Mouse (Mus musculus) kidney, adult 11 months (tissue): ENCODE results near the gene Ubac2.

Experiments
- DNase-seq: peaks from one replicate; pipeline ENCODE4 v3.0.0; 2022

The Ubac2 gene

DNA sequence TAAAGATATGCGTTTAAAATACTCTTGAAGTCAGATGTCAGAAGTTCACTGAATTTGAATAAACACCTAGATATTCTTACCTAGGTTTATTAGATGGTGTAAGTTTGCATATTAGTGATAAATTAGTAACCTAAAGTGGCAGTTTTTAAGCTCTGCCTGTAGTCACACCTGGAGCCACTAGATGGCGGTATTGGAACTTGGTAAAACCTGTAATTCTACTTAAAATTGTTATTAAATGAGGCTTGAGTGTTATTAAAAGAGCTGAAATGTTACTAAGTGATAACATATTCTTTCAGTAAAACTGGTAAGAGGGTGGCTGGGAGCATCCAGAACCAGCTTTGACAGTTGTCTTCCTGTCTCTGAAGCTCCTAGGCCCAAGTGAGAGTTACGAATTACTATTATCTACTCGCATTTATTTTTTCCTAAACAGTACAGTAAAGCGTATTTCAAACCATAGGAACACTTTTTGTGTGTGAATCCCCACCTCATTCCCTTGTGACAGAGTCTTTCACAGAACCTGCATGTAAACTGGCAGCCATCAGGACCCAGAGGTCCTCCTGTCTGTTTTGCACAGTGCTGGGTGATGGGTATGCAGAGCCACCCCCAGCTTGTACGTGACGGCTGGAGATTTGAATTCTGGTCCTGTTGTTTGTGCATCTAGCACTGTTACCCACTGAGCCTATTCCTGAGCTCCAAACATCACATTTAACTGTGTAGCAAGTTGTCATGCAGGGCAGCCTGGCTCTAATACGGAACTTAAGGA, 50.1 kb downstream of the Ubac2 start:
- no peak for DNase-seq

DNA sequence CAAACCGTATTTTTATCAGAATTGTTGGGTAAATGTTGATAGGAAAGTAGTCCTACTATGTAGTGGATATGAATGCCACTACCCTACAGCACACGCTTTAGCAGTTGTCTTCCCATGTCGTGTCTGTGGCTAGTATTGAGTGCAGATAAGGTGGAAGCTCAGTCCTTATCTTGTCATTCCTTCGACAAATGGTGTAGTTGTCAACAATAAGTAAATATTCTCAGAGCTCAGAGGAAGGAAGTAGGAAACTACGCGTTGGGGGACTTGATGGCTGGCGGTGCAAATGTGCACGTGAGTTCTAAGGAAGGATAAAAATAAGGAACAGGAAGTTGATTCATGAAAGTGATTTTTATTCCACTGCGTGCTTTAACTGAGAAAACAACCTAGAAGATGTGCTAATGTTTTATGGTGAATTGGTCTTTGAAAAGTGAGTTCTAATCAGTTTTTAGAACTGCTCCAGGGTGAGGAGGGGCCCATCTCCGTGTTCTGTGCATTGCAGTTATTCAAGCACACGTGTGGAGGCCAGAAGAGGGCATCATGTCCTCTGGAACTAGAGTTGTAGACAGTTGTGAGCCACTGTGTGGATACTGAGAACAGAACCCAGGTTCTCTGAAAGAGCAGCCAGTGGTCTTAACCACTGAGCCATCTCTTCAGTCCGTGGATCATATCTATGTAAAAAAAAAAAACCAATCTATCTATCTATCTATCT, 51.0 kb downstream of the Ubac2 start:
- no peak for DNase-seq

DNA sequence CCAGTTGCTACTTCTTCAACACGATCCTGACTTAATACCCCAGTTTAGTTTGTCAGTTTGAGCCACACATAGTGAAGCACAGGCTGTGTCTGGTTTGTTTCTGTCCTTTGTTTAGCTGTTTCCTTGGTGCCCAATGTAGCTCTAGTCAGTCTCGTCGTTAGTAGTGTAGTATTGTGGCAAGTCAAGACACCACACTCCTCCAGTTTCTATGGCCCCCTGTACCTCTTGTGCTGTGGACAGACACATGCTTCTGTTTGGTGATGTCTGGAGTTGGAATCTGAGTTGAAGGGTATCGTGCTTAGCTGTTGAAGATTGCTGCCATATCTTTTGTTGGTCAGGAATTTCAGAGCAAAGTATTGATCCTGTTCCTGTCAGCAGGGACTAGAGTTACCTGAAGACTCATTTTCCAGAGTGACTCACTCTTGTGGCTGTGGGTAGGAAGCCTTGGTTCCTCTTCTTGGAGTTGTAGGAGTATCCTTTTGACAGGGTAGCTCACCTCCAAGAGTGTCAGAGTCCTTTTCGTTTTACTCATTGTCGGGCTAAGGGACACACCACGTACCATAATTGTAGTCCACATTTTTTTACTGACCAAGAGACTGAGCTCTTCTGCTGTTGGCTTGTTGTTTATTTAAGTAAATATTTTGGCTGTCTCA, 52.4 kb downstream of the Ubac2 start:
- no peak for DNase-seq

DNA sequence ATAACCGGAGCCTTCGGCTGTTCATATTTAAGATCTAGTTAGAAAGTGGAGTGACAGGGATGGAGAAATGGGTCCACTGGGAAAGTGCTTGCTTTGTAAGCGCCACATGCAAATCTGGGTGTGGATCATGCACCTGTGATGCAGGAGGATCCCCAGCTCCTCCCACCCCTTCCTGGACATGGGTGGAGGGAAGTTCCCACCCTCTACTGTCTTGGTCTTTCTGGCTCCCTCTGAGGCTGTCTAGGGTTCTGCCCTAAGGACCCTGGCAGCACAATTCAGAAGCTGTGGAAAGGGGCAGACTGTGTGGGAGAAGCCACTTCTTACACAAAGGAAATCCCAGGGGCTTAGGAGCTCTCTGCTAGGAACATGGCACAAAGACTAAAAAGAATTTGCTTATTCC, 53.2 kb downstream of the Ubac2 start:
- DNase-seq = no peak

DNA sequence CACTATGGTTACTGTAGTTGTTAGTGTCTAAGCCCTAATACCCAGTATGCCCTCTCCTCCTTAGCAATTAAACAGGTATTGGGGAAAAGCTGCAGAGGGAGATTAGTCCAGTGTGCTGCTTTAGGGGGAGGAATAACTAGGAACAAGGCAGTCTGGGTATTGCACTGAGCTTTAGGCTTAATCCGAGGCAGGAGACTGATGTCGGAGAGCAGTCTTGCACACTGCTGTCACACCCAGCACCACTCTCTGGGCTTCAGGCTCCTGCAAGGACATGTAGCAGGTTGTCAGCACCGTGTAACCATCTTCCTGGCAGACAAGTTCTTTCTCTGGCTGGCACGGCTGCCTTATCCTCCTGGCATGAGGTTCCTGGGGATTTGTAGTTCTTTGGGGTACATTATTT, 53.8 kb downstream of the Ubac2 start:
- DNase-seq = no peak

DNA sequence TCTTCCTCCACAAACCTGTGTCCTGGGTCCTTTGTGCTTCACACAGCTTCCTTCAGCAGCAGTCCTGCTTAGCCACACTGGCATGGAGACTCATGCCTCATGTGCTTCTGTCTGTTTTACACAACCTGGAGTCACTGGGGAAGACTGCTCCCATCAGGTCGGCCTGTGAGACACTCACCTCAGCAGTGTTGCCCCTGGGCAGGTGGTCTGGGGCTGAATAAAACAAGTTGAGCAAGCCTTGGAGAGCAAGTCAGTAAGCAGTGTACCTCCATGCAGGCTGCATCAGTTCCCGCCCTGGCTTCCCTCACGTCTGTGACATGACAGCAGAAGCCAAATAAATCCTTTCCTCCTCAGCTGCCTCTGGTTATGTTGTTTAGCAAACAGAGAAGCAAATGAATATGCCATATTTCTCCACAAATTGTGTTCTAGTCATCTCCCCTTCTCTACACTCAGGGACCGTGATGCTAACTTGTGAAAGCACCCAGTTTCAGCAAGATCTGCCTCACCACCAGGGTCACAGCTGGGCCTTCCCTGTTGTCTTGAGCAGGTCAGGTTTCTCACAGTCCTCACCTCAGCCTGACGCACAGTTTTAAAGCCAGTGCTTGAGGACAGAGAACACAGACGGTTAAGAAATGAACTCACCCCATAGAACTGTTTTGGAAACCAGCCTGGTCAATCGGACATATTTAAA, 55.6 kb downstream of the Ubac2 start:
- no peak for DNase-seq

DNA sequence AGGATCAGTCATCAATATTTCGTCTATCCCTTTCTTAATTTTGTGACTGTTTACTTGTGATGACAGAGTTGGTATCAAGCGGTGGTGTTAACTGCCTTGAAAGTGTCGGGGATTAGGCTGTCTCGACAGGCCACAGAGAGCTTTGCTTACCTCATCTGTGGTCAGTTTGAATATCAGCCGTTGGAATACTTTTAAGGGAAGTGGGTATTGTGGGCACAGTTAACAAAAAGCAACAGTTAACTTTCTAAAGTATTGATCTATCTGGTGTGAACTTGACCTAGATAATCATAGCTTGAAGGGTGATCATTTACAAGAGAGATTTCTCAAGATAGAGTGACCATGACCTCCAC, 56.2 kb downstream of the Ubac2 start:
- no peak for DNase-seq

DNA sequence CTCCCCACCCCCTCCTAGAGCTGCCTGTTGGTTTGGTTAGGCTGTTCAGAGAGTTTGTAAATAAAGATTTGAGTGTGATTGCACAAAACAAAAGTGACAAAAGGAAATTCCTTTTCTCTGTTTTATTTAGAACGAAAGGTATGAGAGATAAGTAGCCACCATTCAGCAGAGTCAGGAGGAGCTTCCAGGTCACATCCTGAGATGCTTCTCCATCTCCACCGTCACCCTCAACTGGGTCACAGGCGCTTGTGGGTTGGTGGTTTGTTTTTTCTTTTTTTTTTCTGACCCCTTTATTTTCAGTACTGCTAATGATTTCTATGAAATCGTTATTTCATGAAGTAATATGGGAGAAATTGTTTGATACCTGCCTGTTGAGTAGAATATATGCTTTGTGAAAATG, 57.9 kb downstream of the Ubac2 start:
- DNase-seq = no peak

DNA sequence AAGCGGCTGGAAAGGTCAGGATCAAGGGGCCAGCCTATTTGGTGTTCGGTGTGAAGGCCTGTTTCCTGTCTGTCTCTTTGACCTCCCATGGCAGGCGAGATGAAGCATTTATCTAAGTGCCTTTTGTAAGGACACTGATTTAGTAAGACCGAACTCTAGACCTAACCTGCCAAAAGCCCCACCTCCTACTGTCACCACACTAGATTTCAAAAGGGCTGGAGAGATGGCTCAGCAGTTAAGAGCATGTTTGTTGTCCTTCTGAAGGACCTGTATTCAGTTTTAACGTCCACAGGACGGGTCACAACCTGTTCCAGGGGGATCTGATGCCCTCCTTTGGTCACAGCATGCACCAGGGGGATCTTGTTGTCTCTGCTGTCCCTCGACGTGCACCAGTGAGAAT, 58.4 kb downstream of the Ubac2 start:
- no peak for DNase-seq

DNA sequence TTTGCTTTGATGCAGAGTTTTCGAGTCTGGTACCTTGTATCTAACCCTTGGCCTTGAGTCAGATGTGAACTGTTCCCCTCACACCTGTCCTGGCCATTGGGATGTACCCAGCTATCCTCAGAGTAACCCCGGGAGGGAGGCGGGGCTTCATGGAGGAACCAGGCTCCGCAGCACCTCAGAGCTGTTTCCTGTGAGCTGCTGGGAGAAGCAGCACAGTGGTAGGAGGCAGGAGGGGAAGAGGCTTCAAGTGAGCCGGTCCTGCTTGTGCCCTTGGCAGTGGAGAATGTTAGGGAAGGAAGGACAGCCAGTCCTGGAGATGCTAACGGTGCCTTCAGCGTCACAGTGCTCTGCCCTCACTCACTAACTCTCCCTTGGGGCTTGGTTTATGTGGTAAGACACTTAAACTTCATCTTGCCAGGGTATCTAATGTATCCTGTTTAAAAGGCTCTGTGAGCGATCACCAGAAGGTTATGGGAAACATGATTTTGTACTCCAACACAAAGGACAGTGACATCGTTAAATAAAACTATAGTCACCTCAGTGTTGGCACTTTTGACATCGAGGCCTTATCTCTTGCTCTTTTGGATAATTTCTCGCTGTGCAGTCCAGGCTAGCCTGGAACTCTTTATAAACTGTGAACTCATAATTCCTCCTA, 59.3 kb downstream of the Ubac2 start:
- DNase-seq = no peak

DNA sequence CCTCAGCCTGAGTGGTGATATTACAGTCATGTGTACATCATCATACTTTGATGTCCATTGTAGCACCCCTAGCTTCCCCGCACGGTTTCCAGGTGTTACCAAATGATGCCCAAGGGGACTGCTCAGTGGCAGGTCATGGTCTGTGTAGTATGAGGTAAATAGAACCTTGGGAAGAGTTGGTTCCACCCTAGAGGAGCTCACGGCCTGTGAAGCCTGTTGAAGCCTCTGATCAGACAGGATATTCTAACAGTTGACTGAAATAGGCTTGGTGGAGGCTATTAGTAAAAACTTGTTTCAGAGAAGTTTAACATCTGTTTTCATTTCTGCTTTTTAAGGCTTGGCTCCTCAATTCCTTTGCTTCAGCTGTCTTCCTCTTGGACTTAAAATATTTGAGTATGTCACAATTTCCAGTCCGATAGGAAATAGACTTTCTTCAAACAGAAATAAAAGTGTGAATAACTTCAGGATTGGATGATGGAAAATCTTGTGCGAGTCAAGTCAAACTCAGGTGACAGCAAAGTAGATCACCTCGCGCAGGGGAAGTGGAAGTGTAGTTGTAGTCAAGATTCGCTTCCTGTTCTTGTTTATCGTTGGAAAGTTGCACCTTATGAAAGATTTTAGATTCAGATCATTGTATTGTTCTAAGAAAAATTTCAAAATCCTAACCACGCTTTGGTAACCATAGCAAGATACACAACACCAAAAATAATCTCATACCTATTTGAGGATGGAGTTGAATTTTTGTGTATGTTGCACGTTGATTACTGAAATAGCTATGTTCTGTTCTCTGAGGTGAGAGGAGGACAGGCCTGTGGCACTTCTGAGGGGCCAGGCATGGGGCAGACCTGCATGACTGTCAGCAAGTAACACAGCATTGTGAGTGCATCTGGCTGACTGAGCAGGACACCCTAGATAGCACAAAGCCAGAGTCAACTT, 60.1 kb downstream of the Ubac2 start:
- DNase-seq = no peak

DNA sequence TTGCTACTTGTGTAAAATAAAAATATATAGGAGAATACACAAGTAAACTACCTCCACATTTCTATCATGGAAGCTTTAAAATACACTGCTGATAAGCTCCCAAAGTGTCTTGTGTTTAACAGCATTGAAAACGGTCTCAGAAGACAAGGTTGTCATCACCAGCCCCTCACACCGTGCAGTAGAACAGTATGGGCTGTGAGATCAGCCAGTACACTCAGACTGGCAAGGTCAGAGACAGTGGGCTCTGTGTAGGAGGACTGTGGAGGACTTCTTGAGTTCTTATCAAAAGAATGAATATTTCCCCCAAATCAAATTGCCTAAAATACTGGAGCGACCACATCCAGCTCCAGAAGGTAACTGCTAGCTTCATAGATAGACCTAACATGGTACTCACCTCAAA, 61.2 kb downstream of the Ubac2 start:
- no peak for DNase-seq

DNA sequence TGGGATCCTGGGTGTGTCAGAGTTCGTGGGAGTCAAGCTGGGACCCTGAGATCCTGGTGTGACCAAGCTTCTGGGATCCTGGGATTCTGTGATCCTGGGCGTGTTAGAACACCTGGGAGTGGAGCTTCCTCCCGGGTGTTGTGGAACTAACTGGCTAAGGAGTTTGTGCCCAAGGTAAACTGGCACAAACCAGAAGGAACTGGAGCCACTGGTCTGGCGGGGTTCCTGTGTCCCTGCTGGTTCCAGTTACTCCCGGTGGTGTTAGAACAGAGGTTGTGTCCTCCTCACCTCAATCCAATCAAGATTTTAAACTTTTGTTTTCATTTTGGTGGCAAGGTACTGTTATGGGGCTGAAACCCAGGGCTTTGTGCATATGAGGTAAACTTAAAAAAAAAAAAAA, 67.7 kb downstream of the Ubac2 start:
- DNase-seq = peak; percentile 53

DNA sequence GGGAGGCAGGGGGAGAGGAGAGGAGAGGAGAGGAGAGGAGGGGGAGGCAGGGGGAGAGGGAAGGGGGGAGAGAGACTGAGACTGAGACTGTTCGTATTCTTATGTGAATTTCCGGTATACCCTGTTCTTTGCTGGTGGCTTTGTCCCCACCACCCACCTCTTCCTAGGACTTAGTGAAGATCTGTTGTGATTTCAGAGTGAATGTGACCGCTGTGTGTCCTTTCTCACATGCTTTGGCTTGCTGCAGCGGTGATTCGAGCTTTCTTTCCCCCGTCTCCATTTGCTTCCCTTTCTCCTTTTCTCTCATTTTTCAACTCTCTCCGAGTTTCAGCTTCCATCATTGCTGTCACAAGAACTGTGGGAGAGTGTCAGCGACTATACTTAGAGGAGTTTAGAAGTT, 68.3 kb downstream of the Ubac2 start:
- DNase-seq = no peak

DNA sequence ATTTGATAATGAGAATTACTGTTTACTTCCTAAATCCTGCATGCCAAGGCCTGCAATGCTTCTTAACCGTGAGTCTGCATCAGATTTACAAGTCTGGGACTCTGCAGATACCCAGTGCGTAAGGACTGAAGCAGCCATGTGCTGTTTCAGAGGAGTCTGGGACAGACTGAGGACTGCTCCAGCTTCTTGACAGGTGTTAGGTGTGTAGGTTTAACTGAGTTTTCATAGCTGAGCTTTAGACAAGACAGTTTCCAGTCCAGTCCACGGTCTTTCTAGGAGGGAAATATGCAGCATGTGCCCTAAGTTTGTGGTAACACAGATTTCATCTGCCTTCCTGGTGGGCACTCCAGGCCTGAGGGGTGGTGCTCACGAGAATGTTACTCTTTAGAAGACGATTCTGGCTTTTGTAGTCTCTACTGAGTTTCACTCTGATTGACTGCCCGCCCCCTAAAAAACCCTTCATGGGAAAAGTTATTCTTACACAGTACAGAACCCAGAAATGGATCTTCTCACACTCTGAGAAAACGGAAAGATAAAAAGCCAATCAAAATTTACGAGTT, 68.9 kb downstream of the Ubac2 start:
- no peak for DNase-seq

DNA sequence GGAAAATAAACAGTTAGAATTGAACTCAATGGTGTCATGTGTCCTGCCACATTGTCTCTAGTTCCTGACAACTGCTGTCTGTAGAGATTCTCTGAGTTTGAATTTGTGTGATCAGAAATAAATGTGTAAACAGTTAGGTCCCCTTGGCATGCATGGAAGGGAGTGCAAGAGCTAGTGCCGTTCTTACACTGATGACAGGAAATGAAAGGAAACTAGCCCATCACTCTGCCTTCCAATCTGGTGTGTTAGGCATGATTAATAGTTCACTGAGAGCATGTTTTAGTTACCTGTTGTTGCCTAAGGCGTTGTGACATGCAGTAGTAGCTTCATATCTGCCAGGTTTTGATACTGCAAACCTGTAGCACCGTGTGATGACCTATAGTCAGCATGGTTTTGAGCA, 69.5 kb downstream of the Ubac2 start:
- DNase-seq = no peak

DNA sequence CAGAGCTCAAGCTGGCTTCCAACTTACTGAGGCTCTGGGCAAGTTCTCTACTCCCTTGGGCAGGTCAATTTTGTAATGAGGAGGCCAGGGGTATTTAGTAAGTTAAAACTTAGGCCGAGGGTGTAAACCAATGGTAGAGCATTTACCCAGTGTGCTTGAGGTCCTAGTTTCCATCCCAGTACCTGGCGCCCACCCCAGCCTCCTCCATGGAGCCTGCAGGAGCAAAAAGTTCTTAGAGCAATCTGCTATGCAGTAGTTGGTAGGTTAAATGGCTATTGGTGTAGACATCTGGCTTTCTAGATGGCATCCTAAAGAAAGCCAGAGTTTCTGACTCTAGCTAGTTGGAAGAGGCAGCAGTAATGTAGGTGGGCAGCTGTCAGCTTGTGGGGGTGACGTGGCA, 71.0 kb downstream of the Ubac2 start:
- no peak for DNase-seq

DNA sequence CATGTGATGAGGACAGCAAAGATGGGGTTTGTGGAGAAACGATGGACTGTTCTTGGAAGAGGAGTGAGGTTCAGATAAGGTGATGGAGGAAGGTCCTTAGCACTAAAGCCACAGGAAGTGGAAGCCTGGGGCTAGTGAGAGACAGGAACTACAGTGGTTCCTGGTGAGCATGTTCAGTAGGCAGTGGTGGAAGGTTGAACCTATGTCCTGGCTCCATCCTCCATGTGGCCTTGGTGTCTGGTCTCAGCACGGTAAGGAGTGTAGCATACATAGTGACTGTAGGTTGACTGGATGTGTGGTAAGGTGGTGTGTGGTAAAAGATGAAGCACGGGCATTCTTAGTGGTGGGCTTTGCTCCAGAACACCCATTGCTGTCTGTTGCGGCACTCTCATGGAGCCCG, 71.5 kb downstream of the Ubac2 start:
- no peak for DNase-seq

DNA sequence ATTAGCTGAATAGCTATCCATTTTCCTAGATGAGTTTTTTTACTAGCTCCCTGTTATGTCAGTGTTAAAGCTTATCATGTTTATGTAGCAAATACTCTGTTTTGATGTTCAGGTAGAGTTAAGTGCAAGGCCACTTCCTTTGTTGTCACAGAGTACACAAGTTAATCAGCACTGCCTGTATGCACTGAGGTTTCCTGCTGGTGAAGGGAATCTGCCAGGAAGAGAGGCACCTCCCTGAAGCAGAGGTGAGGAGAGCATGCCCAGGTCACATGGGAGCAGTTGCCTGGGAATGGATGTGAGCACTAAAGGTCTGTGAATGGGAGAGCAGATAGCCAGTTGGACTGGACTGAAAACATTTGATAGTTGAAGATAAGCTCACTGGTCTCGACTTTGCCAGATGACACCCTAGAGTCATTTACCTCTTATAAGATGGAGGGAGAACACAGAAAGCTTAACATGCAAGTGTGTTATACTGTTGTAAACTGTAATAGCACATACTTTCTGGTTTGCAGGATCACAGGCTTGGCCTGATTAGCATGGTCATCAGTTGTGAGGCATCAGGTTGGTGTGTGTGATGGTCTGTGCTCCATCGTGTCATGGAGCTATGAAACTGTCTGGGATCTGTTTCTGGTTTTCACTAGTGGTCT, 73.1 kb downstream of the Ubac2 start:
- no peak for DNase-seq

DNA sequence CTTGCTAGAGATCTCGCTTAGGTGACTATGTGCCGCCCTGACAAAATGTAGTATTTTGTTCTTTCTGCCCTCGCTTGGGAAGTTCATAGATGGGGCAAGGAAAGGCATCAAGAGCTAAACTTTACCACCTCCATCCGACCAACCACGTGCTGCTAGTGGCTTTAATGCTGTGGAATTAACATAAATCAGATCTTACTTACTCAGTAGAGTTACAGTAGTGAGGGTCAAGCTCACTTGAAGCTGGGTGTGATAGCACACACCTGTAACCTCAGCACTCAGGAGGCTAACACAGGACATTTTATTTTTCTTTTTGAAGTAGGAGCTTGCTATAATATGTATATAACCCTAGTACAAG, 73.6 kb downstream of the Ubac2 start:
- no peak for DNase-seq

DNA sequence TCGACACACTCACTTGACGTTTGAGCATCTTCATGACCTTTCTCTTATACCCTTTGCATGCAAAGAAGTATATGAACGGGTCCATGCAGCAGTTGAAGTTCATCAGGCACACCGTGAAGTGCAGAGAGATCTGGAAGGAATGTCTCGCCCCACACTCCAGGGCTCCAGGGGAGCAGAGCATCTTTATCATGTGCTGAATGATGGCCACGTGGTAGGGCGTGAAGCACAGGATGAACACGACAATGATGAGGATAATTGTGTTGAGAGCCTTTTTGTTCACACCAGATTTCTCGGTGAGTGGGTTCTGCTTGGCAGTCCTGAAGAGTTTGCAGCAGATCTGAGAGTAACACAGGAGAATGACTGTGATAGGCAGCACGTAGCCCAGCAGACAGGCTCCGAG, 75.7 kb downstream of the Ubac2 start:
- no peak for DNase-seq
